Mouse (Mus musculus) embryonic facial prominence, embryonic 13.5 days (tissue): ENCODE measurements around the gene Olfr1394. TPM values are rescaled to one million over a fixed set of nuclear protein-coding genes. Genes with fewer than 3 reads are reported as not detected.
"Not testable (repeated sequence)": the region's sequence is repeated elsewhere in the genome, so short reads cannot be mapped to it uniquely, and the experiment has no call there.

Source experiments
- ATAC-seq: fragments of 200-750 bp; cut with Nextera tagmentation; 2 replicates; pipeline ENCODE4 v1.8.0; 2017; ENCODE audit warnings: low read depth; ENCODE audit not compliant: insufficient number of reproducible peaks, insufficient read depth, low FRiP score, low TSS enrichment
- H3K27ac ChIP-seq: fragments of 300-500 bp; sonication (generic); 2 replicates; pipeline ENCODE4 v1.5.1; 2015; ENCODE audit warnings: moderate library complexity, mild to moderate bottlenecking, inconsistent platforms
- H3K27me3 ChIP-seq: fragments of 300-500 bp; sonication (generic); 2 replicates; pipeline ENCODE4 v1.6.1; 2015; ENCODE audit warnings: mild to moderate bottlenecking, inconsistent platforms
- H3K36me3 ChIP-seq: fragments of 300-500 bp; sonication (generic); 2 replicates; pipeline ENCODE4 v1.6.1; 2015; ENCODE audit warnings: mild to moderate bottlenecking, inconsistent platforms
- H3K4me1 ChIP-seq: fragments of 300-500 bp; sonication (generic); 2 replicates; pipeline ENCODE4 v1.6.1; 2015; ENCODE audit warnings: inconsistent platforms
- H3K4me2 ChIP-seq: fragments of 300-500 bp; sonication (generic); 2 replicates; pipeline ENCODE4 v1.6.1; 2015; ENCODE audit warnings: moderate library complexity, mild to moderate bottlenecking, inconsistent platforms
- H3K4me3 ChIP-seq: fragments of 300-500 bp; sonication (generic); 2 replicates; pipeline ENCODE4 v1.5.1; 2015; ENCODE audit warnings: mild to moderate bottlenecking, inconsistent platforms
- H3K9ac ChIP-seq: fragments of 300-500 bp; sonication (generic); 2 replicates; pipeline ENCODE4 v1.6.1; 2015; ENCODE audit warnings: mild to moderate bottlenecking, inconsistent platforms
- H3K9me3 ChIP-seq: fragments of 300-500 bp; sonication (generic); 2 replicates; pipeline ENCODE4 v1.6.1; 2016; ENCODE audit warnings: inconsistent platforms
- WGBS: fragments of 180-500 bp; shearing (Covaris S2); methylation state at CpG from one replicate; pipeline ENCODE4 v1.1.7; 2015; ENCODE audit warnings: mixed read lengths; 5-methylcytosine and 5-hydroxymethylcytosine counted together
- polyA plus RNA-seq: library from polyadenylated mRNA; unstranded; fragments of >200 nt; fragmentation: Nextera tagmentation; extraction: Ambion mirVana; gene quantifications from 2 replicates; pipeline ENCODE4 v1.2.1, GENCODE M21; 2015

Gene Olfr1394
- polyA plus RNA-seq, 1 experiment from 2014 or later = not detected

GRCm38 (mm10) chr11:49194771-49195170 lies 40.6 kb downstream of the Olfr1394 start:
- H3K4me1 ChIP-seq, H3K36me3 ChIP-seq, H3K4me3 ChIP-seq, H3K9ac ChIP-seq, H3K9me3 ChIP-seq, H3K4me2 ChIP-seq, H3K27ac ChIP-seq, H3K27me3 ChIP-seq, ATAC-seq: not testable (repeated sequence)
- WGBS = 87% methylated on average over 9 of the region's 9 CpGs

GRCm38 (mm10) chr11:49195819-49196322 lies 41.7 kb downstream of the Olfr1394 start:
- Histone ChIP-seq H3K4me1 (no peaks in the 10 kb centered on the region), H3K4me2 (no peak overlapping the region), H3K27me3 (no peaks in the 10 kb centered on the region), H3K4me3 (no peak overlapping the region), H3K27ac (no peak overlapping the region), H3K36me3 (no peaks in the 10 kb centered on the region), H3K9ac (no peak overlapping the region), H3K9me3 (no peaks in the 10 kb centered on the region)
- ATAC-seq = no peak
- WGBS = 95% methylated on average over 7 of the region's 7 CpGs

- no peak overlapping the region for H3K4me2 ChIP-seq
- ATAC-seq = no peak
- no peaks in the 10 kb centered on the region for H3K36me3 ChIP-seq
- no peak overlapping the region for H3K9ac ChIP-seq
- no peak overlapping the region for H3K27ac ChIP-seq
- H3K4me3 ChIP-seq = no peak overlapping the region
- H3K4me1 ChIP-seq = peaks cover 11% of the 10 kb centered on the region
- H3K9me3 ChIP-seq = no peaks in the 10 kb centered on the region
- no peaks in the 10 kb centered on the region for H3K27me3 ChIP-seq
Observed at GRCm38 (mm10) chr11:49200666-49201065, 46.5 kb downstream of the Olfr1394 start.

GRCm38 (mm10) chr11:49201142-49201541 lies 47.0 kb downstream of the Olfr1394 start:
- H3K27ac ChIP-seq = no peak overlapping the region
- no peaks in the 10 kb centered on the region for H3K36me3 ChIP-seq
- H3K4me1 ChIP-seq = peaks cover 11% of the 10 kb centered on the region
- no peak overlapping the region for H3K4me3 ChIP-seq
- no peak overlapping the region for H3K9ac ChIP-seq
- no peak for ATAC-seq
- H3K27me3 ChIP-seq = no peaks in the 10 kb centered on the region
- H3K9me3 ChIP-seq = no peaks in the 10 kb centered on the region
- no peak overlapping the region for H3K4me2 ChIP-seq

- Histone ChIP-seq H3K4me2 (peak overlapping the region; percentile 83), H3K4me3 (peak overlapping the region; percentile 92), H3K27ac (peak overlapping the region; percentile 99; the same call in 1 of the 2 replicates), H3K27me3 (no peaks in the 10 kb centered on the region), H3K4me1 (peaks cover 11% of the 10 kb centered on the region), H3K9ac (peak overlapping the region; percentile 99), H3K36me3 (peaks cover 8% of the 10 kb centered on the region), H3K9me3 (no peaks in the 10 kb centered on the region)
- 49% methylated on average over 2 of the region's 2 CpGs for WGBS
- no peak for ATAC-seq
Observed at GRCm38 (mm10) chr11:49202071-49202470, 47.9 kb downstream of the Olfr1394 start.

- H3K36me3 ChIP-seq = peaks cover 11% of the 10 kb centered on the region
- H3K9ac ChIP-seq = peak overlapping the region; percentile 99
- H3K4me3 ChIP-seq = peak overlapping the region; percentile 92
- 1% methylated on average over 10 of the region's 10 CpGs for WGBS
- H3K4me1 ChIP-seq = peaks cover 11% of the 10 kb centered on the region
- no peaks in the 10 kb centered on the region for H3K27me3 ChIP-seq
- no peaks in the 10 kb centered on the region for H3K9me3 ChIP-seq
- H3K27ac ChIP-seq = peak overlapping the region; percentile 99
- ATAC-seq = no peak
- H3K4me2 ChIP-seq = peak overlapping the region; percentile 83
Observed at GRCm38 (mm10) chr11:49202523-49203061, 48.4 kb downstream of the Olfr1394 start.

GRCm38 (mm10) chr11:49203129-49203768 lies 49.1 kb downstream of the Olfr1394 start, which contains the start of gene Zfp62:
Zfp62 (plus strand) TSS chr11:49203292.
- Histone ChIP-seq H3K4me2 (peak within 1 kb of the TSS; percentile 83), H3K27ac (peak within 1 kb of the TSS; percentile 99), H3K4me3 (peak within 1 kb of the TSS; percentile 92), H3K36me3 (peaks cover 12% of the 10 kb centered on the region), H3K9ac (peak within 1 kb of the TSS; percentile 99), H3K27me3 (no peaks in the 10 kb centered on the region), H3K4me1 (peaks cover 11% of the 10 kb centered on the region), H3K9me3 (no peaks in the 10 kb centered on the region)
- 0% methylated on average over 47 of the region's 47 CpGs for WGBS
- peak; percentile 89 for ATAC-seq

GRCm38 (mm10) chr11:49203771-49204497 lies 49.8 kb downstream of the Olfr1394 start:
- under 1% methylated on average over 24 of the region's 24 CpGs for WGBS
- Histone ChIP-seq H3K9me3 (no peaks in the 10 kb centered on the region), H3K9ac (peak overlapping the region; percentile 99), H3K36me3 (peaks cover 12% of the 10 kb centered on the region), H3K4me3 (peak overlapping the region; percentile 92), H3K27ac (peak overlapping the region; percentile 99), H3K4me2 (peak overlapping the region; percentile 83), H3K4me1 (peaks cover 11% of the 10 kb centered on the region), H3K27me3 (no peaks in the 10 kb centered on the region)
- ATAC-seq = peak; percentile 57; the same call in 1 of the 2 replicates

GRCm38 (mm10) chr11:49205080-49205590 lies 51.0 kb downstream of the Olfr1394 start:
- WGBS = 78% methylated on average over 6 of the region's 6 CpGs
- no peaks in the 10 kb centered on the region for H3K9me3 ChIP-seq
- 0 out of 2 replicates have a peak overlapping the region, but pooled peaks have one; percentile 9 for H3K4me3 ChIP-seq
- H3K27me3 ChIP-seq = no peaks in the 10 kb centered on the region
- H3K36me3 ChIP-seq = peaks cover 12% of the 10 kb centered on the region
- no peak overlapping the region for H3K9ac ChIP-seq
- peaks cover 11% of the 10 kb centered on the region for H3K4me1 ChIP-seq
- no peak for ATAC-seq
- peak overlapping the region; percentile 83 for H3K4me2 ChIP-seq
- no peak overlapping the region for H3K27ac ChIP-seq

GRCm38 (mm10) chr11:49207495-49207894 lies 53.3 kb downstream of the Olfr1394 start:
- no peaks in the 10 kb centered on the region for H3K9me3 ChIP-seq
- 100% methylated on average over 1 of the region's 1 CpGs for WGBS
- H3K4me1 ChIP-seq = peaks cover 6% of the 10 kb centered on the region
- peaks cover 12% of the 10 kb centered on the region for H3K36me3 ChIP-seq
- no peak overlapping the region for H3K4me2 ChIP-seq
- H3K27ac ChIP-seq = no peak overlapping the region
- no peak for ATAC-seq
- H3K4me3 ChIP-seq = no peak overlapping the region
- H3K27me3 ChIP-seq = no peaks in the 10 kb centered on the region
- H3K9ac ChIP-seq = no peak overlapping the region
